ENCODE assay signal across 23 mouse cellular contexts in genomic region chr6:31568070-31568595, GRCm38 (mm10). TPM values are rescaled to one million over a fixed set of nuclear protein-coding genes. Genes with fewer than 3 reads are reported as not detected.
DNase-seq lines count a peak whose midpoint lies in the region; ATAC-seq and TF ChIP-seq lines count a peak whose summit lies in the region.
"Had no signal": no experiment of that assay in that cellular context is flagged by ENCODE, and none has a peak within 500 bp of the region (broad histone marks: within the 10 kb centered on the region; RNA-seq: fewer than 3 reads in every experiment).

No protein-coding gene starts in this region.

- no peak for DNase-seq in hindbrain, embryonic 10.5 days (ENCODE audit: low spot score)
- DNase-seq in hindbrain, embryonic 11.5 days (ENCODE audit: low spot score) = no peak
- DNase-seq in 416B (ENCODE audit: low read depth) (peak; percentile 89), ES-E14 (ENCODE audit: low read depth, low spot score) (peak; percentile 45)
- peak; percentile 39 for DNase-seq in brain, embryonic 14.5 days (ENCODE audit: low read depth)
- DNase-seq in layer of hippocampus, adult 11-12 months (ENCODE audit: low spot score) = no peak
- no peak for DNase-seq in cerebellum, adult 9-11 months
- no peak for DNase-seq in cerebellum, adult 2 months
- DNase-seq: adrenal gland, postnatal 14 days; cerebellum, postnatal 14 days; gastrocnemius, adult 2 months; kidney, adult 18-20 months; liver; lung, adult 18-20 months; lung, postnatal 10 days; midbrain, embryonic 14.5 days had no signal

- H3K36me3 ChIP-seq in hindbrain, embryonic 10.5 days = no peaks in the 10 kb centered on the region
- H3K36me3 ChIP-seq in hindbrain, embryonic 11.5 days (ENCODE audit: control insufficient read depth, insufficient read depth, low read length) = no peaks in the 10 kb centered on the region
- no peaks in the 10 kb centered on the region for H3K36me3 ChIP-seq in ES-E14 (ENCODE audit: control insufficient read depth, insufficient read depth, low read length, poor library complexity, severe bottlenecking)
- H3K36me3 ChIP-seq: limb, embryonic 10.5 days; neural tube, embryonic 15.5 days had no signal

- no peak for TF ChIP-seq CTCF in brain, embryonic 14.5 days (IDR thresholded peaks at IDR 0.05; ENCODE audit: borderline replicate concordance, extremely low read depth, insufficient read depth, insufficient read length)
- no peak for TF ChIP-seq CTCF in cerebellum, adult 2 months (IDR thresholded peaks at IDR 0.05; ENCODE audit: borderline replicate concordance, insufficient read depth, low read depth, low read length)

- H3K4me2 ChIP-seq in hindbrain, embryonic 11.5 days (replicated peaks; ENCODE audit: low read depth, low read length) = no peak overlapping the region
- H3K4me2 ChIP-seq: hindbrain, embryonic 14.5 days; neural tube, embryonic 15.5 days had no signal

- H3K9me3 ChIP-seq in hindbrain, embryonic 10.5 days = no peaks in the 10 kb centered on the region
- no peaks in the 10 kb centered on the region for H3K9me3 ChIP-seq in hindbrain, embryonic 11.5 days (ENCODE audit: control insufficient read depth, low read length)
- no peaks in the 10 kb centered on the region for H3K9me3 ChIP-seq in ES-E14 (ENCODE audit: control insufficient read depth, insufficient read depth, low read depth, low read length)
- H3K9me3 ChIP-seq: limb, embryonic 10.5 days; neural tube, embryonic 15.5 days had no signal

- in situ Hi-C loops in ES-E14 (cut with MboI; ENCODE audit: low sequenced_read_pairs in 2 of 2, unreplicated experiment in 2 of 2) = no loop called here

- peaks cover 16% of the 10 kb centered on the region for H3K27me3 ChIP-seq in hindbrain, embryonic 10.5 days (ENCODE audit: insufficient read depth, poor library complexity, severe bottlenecking)
- H3K27me3 ChIP-seq in hindbrain, embryonic 11.5 days (ENCODE audit: control insufficient read depth, insufficient read depth, low read length) = no peaks in the 10 kb centered on the region
- peaks cover 2% of the 10 kb centered on the region; the same call in 1 of the 2 replicates for H3K27me3 ChIP-seq in cerebellum, adult 2 months (ENCODE audit: control insufficient read depth, insufficient read depth, low read length)
- H3K27me3 ChIP-seq: neural tube, embryonic 15.5 days had no signal

- TF ChIP-seq POLR2A in brain, embryonic 14.5 days (IDR thresholded peaks at IDR 0.05; ENCODE audit: borderline replicate concordance, extremely low read depth, insufficient read depth, insufficient read length, poor library complexity, severe bottlenecking) = no peak
- TF ChIP-seq POLR2A in cerebellum, adult 2 months (IDR thresholded peaks at IDR 0.05; ENCODE audit: borderline replicate concordance, insufficient read depth, low read length) = no peak

- no peak overlapping the region for H3K4me3 ChIP-seq in hindbrain, embryonic 10.5 days
- H3K4me3 ChIP-seq in hindbrain, embryonic 11.5 days (ENCODE audit: low read depth, low read length) = no peak overlapping the region
- no peak overlapping the region for H3K4me3 ChIP-seq in ES-E14 (ENCODE audit: insufficient read depth in 1 of 2, low read depth in 1 of 2, low read length in 2 of 2, poor library complexity in 1 of 2, severe bottlenecking in 1 of 2)
- H3K4me3 ChIP-seq in cerebellum, adult 2 months (replicated peaks; ENCODE audit: insufficient read depth, low read depth, low read length) = no peak overlapping the region
- H3K4me3 ChIP-seq: gastrocnemius, adult 2 months; left cerebral cortex, adult 2 months; limb, embryonic 10.5 days; neural tube, embryonic 15.5 days had no signal

- WGBS in hindbrain, embryonic 10.5 days = 24% methylated on average over 7 of the region's 7 CpGs
- 28% methylated on average over 7 of the region's 7 CpGs for WGBS in hindbrain, embryonic 11.5 days
- 59% methylated on average over 7 of the region's 7 CpGs for WGBS in cerebellum, adult 2 months

- H3K9ac ChIP-seq in hindbrain, embryonic 11.5 days (ENCODE audit: low read depth, low read length) = no peak overlapping the region
- H3K9ac ChIP-seq in ES-E14 (ENCODE audit: insufficient read depth, low read depth, low read length, poor library complexity, severe bottlenecking) = no peak overlapping the region
- H3K9ac ChIP-seq: hindbrain, embryonic 14.5 days; neural tube, embryonic 15.5 days had no signal

- peaks cover 36% of the 10 kb centered on the region for H3K4me1 ChIP-seq in hindbrain, embryonic 10.5 days (replicated peaks)
- H3K4me1 ChIP-seq in hindbrain, embryonic 11.5 days (replicated peaks; ENCODE audit: control insufficient read depth, insufficient read depth, low read length) = no peaks in the 10 kb centered on the region
- peaks cover 5 to 6% of the 10 kb centered on the region in 2 experiments; a peak in 3 of 4 replicates for H3K4me1 ChIP-seq in ES-E14 (ENCODE audit: control insufficient read depth in 2 of 2, insufficient read depth in 2 of 2, low read length in 2 of 2, poor library complexity in 1 of 2)
- no peaks in the 10 kb centered on the region for H3K4me1 ChIP-seq in cerebellum, adult 2 months (ENCODE audit: control insufficient read depth, insufficient read depth, low read length)

- no peak for ATAC-seq in hindbrain, embryonic 11.5 days (ENCODE audit: low FRiP score)
- ATAC-seq: inflammation-experienced regulatory T-cells, adult 6 months had no signal

- H3K27ac ChIP-seq in hindbrain, embryonic 10.5 days = 0 out of 2 replicates have a peak overlapping the region, but pooled peaks have one; percentile 8
- H3K27ac ChIP-seq in hindbrain, embryonic 11.5 days (ENCODE audit: low read depth, low read length) = no peak overlapping the region
- H3K27ac ChIP-seq in ES-E14 (ENCODE audit: insufficient read depth, low read depth, low read length, poor library complexity, severe bottlenecking) = no peak overlapping the region
- no peak overlapping the region for H3K27ac ChIP-seq in cerebellum, adult 2 months (ENCODE audit: insufficient read depth, low read length)
- H3K27ac ChIP-seq: gastrocnemius, adult 2 months; hindbrain, embryonic 14.5 days; kidney, postnatal 0 days; left cerebral cortex, adult 2 months; limb, embryonic 10.5 days; neural tube, embryonic 15.5 days; stomach, postnatal 0 days had no signal

TF ChIP-seq in ES-E14, 5 proteins besides CTCF, POLR2A, EP300 and RAD21:
- no peak for TF ChIP-seq ZC3H11A (IDR thresholded peaks at IDR 0.05; ENCODE audit: borderline replicate concordance, low read depth, low read length)
- TF ChIP-seq MAFK (IDR thresholded peaks at IDR 0.05; ENCODE audit: insufficient read depth, low read depth, low read length) = no peak
- TF ChIP-seq CHD2 (IDR thresholded peaks at IDR 0.05; ENCODE audit: low read depth, low read length) = no peak
- no peak for TF ChIP-seq ZNF384 (IDR thresholded peaks at IDR 0.05; ENCODE audit: low read depth, low read length)
- no peak for TF ChIP-seq HCFC1 (IDR thresholded peaks at IDR 0.05; ENCODE audit: borderline replicate concordance, insufficient read depth, low read length)

RNA-seq across cellular contexts. Expression of gene Podxl, which starts 4.4 kb away (rescaled TPM):
- polyA plus RNA-seq in hindbrain, embryonic 10.5 days (2016; fragmentation: Nextera tagmentation; extraction: Ambion mirVana) = 16.2 and 19.8 TPM in 2 replicates
- 10.2 and 12.4 TPM in 2 replicates for polyA plus RNA-seq in hindbrain, embryonic 11.5 days (2014; fragmentation: Nextera tagmentation; extraction: Ambion mirVana)
- 25.2 and 29.8 TPM in 2 replicates for total RNA-seq in ES-E14 (2012; rRNA removed)
- polyA plus RNA-seq in brain, embryonic 14.5 days (2012; rRNA removed) = 16.6 and 24.5 TPM in 2 replicates
- polyA plus RNA-seq in cerebellum, adult 2 months (2012; rRNA removed) = 15.0 and 16.5 TPM in 2 replicates

Comparison
In these comparisons a context has a peak if more than half of its experiments do, and no peak if none do; other contexts are left out.
1. DNase-seq: peak in 416B (single experiment), ES-E14 (single experiment) and brain, embryonic 14.5 days (single experiment); none in hindbrain, embryonic 10.5 days (single experiment), hindbrain, embryonic 11.5 days (single experiment), layer of hippocampus, adult 11-12 months (single experiment), cerebellum, adult 9-11 months (single experiment) and cerebellum, adult 2 months (0 of 2).